Mouse (Mus musculus) hindbrain, embryonic 16.5 days (tissue): ENCODE results near the gene Galnt16. TPM values are rescaled to one million over a fixed set of nuclear protein-coding genes. Genes with fewer than 3 reads are reported as not detected.
A peak's percentile ranks its signal among the peaks of the same experiment; 100 is the strongest.

Experiments used
- ATAC-seq: fragments of 200-750 bp; cut with Nextera tagmentation; 2 replicates; pipeline ENCODE4 v1.8.0; 2017; ENCODE audit warnings: moderate TSS enrichment, moderate library complexity
- H3K27ac ChIP-seq: fragments of 300-500 bp; sonication (generic); 2 replicates; pipeline ENCODE4 v1.5.1; 2014; ENCODE audit warnings: low read depth, mild to moderate bottlenecking, control low read depth, low read length, moderate library complexity
- H3K27me3 ChIP-seq: fragments of 300-500 bp; sonication (generic); replicated peaks from 2 replicates; pipeline ENCODE4 v1.6.1; 2014; ENCODE audit warnings: low read length; ENCODE audit not compliant: control insufficient read depth, insufficient read depth
- H3K36me3 ChIP-seq: fragments of 300-500 bp; sonication (generic); 2 replicates; pipeline ENCODE4 v1.6.1; 2014; ENCODE audit warnings: mild to moderate bottlenecking, low read length, moderate library complexity, mixed read lengths; ENCODE audit not compliant: control insufficient read depth, insufficient read depth
- H3K4me1 ChIP-seq: fragments of 300-500 bp; sonication (generic); 2 replicates; pipeline ENCODE4 v1.6.1; 2014; ENCODE audit warnings: low read depth, low read length; ENCODE audit not compliant: control insufficient read depth, insufficient read depth
- H3K4me2 ChIP-seq: fragments of 300-500 bp; sonication (generic); 2 replicates; pipeline ENCODE4 v1.6.1; 2014; ENCODE audit warnings: mild to moderate bottlenecking, low read length, control low read depth, moderate library complexity
- H3K4me3 ChIP-seq: fragments of 300-500 bp; sonication (generic); 2 replicates; pipeline ENCODE4 v1.5.1; 2014; ENCODE audit warnings: mild to moderate bottlenecking, low read length, control low read depth, moderate library complexity
- H3K9ac ChIP-seq: fragments of 300-500 bp; sonication (generic); 2 replicates; pipeline ENCODE4 v1.6.1; 2014; ENCODE audit warnings: low read depth, mild to moderate bottlenecking, control low read depth, low read length, moderate library complexity
- H3K9me3 ChIP-seq: fragments of 300-500 bp; sonication (generic); 2 replicates; pipeline ENCODE4 v1.6.1; 2014; ENCODE audit warnings: mild to moderate bottlenecking, low read length, moderate library complexity; ENCODE audit not compliant: control insufficient read depth
- WGBS: fragments of 180-500 bp; shearing (Covaris S2); extraction: QIAGEN DNeasy Blood & Tissue Kit; methylation state at CpG from one replicate; pipeline ENCODE4 v1.1.7; 2014; 5-methylcytosine and 5-hydroxymethylcytosine counted together
- polyA plus RNA-seq: library from polyadenylated mRNA; unstranded; fragments of >200 nt; fragmentation: Nextera tagmentation; extraction: Ambion mirVana; gene quantifications from 2 replicates; pipeline ENCODE4 v1.2.1, GENCODE M21; 2015

Galnt16 gene
- polyA plus RNA-seq, 1 experiment from 2014 or later, result 34.0 TPM

- H3K36me3 ChIP-seq, result no peaks in the 10 kb centered on the region
- no peaks in the 10 kb centered on the region for H3K9me3 ChIP-seq
- no peak overlapping the region for H3K27ac ChIP-seq
- no peak overlapping the region for H3K9ac ChIP-seq
- ATAC-seq, result no peak
- H3K4me2 ChIP-seq, result no peak overlapping the region
- no peak overlapping the region for H3K4me3 ChIP-seq
- peaks cover 16% of the 10 kb centered on the region for H3K4me1 ChIP-seq
- no peaks in the 10 kb centered on the region for H3K27me3 ChIP-seq
- WGBS, result 69% methylated on average over 2 of the region's 2 CpGs
These were observed 8.4 kb downstream of the Galnt16 start for GRCm38 (mm10) chr12:80526511-80526910.

- 67% methylated on average over 5 of the region's 5 CpGs for WGBS
- H3K27ac ChIP-seq, result no peak overlapping the region
These were observed 9.8 kb downstream of the Galnt16 start for GRCm38 (mm10) chr12:80527727-80528389.

GRCm38 (mm10) chr12:80530052-80530451 is 12.0 kb downstream of the Galnt16 start:
- no peak overlapping the region for H3K9ac ChIP-seq
- H3K9me3 ChIP-seq, result no peaks in the 10 kb centered on the region
- no peak overlapping the region for H3K4me2 ChIP-seq
- H3K4me3 ChIP-seq, result no peak overlapping the region
- no peaks in the 10 kb centered on the region for H3K27me3 ChIP-seq
- ATAC-seq, result no peak
- peaks cover 16% of the 10 kb centered on the region for H3K4me1 ChIP-seq
- no peaks in the 10 kb centered on the region for H3K36me3 ChIP-seq
- 63% methylated on average over 2 of the region's 2 CpGs for WGBS
- no peak overlapping the region for H3K27ac ChIP-seq

More at GRCm38 (mm10) chr12:80527727-80528389, 9.8 kb downstream of the Galnt16 start:
- Histone ChIP-seq H3K9ac (no peak overlapping the region), H3K36me3 (no peaks in the 10 kb centered on the region), H3K4me1 (peaks cover 16% of the 10 kb centered on the region), H3K9me3 (no peaks in the 10 kb centered on the region), H3K4me2 (no peak overlapping the region), H3K4me3 (no peak overlapping the region), H3K27me3 (no peaks in the 10 kb centered on the region)
- peak; percentile 65 for ATAC-seq

GRCm38 (mm10) chr12:80530630-80531029 is 12.6 kb downstream of the Galnt16 start:
- Histone ChIP-seq H3K27ac (no peak overlapping the region), H3K4me3 (no peak overlapping the region), H3K36me3 (no peaks in the 10 kb centered on the region), H3K9ac (no peak overlapping the region), H3K4me2 (no peak overlapping the region), H3K27me3 (no peaks in the 10 kb centered on the region), H3K9me3 (no peaks in the 10 kb centered on the region), H3K4me1 (peaks cover 11% of the 10 kb centered on the region)
- 53% methylated on average over 6 of the region's 6 CpGs for WGBS
- ATAC-seq, result no peak

GRCm38 (mm10) chr12:80531585-80531984 is 13.5 kb downstream of the Galnt16 start:
- H3K4me3 ChIP-seq, result no peak overlapping the region
- H3K9me3 ChIP-seq, result no peaks in the 10 kb centered on the region
- no peak overlapping the region for H3K9ac ChIP-seq
- no peak for ATAC-seq
- WGBS, result 81% methylated on average over 10 of the region's 10 CpGs
- H3K36me3 ChIP-seq, result no peaks in the 10 kb centered on the region
- no peak overlapping the region for H3K4me2 ChIP-seq
- H3K27me3 ChIP-seq, result no peaks in the 10 kb centered on the region
- H3K27ac ChIP-seq, result no peak overlapping the region
- peaks cover 9% of the 10 kb centered on the region; the same call in 1 of the 2 replicates for H3K4me1 ChIP-seq

- H3K27me3 ChIP-seq, result no peaks in the 10 kb centered on the region
- no peaks in the 10 kb centered on the region for H3K9me3 ChIP-seq
- no peak overlapping the region for H3K27ac ChIP-seq
- peaks cover 2% of the 10 kb centered on the region; the same call in 1 of the 2 replicates for H3K4me1 ChIP-seq
- WGBS, result 62% methylated on average over 2 of the region's 2 CpGs
- H3K9ac ChIP-seq, result no peak overlapping the region
- no peak for ATAC-seq
- H3K36me3 ChIP-seq, result no peaks in the 10 kb centered on the region
- no peak overlapping the region for H3K4me2 ChIP-seq
- no peak overlapping the region for H3K4me3 ChIP-seq
These were observed 15.8 kb downstream of the Galnt16 start for GRCm38 (mm10) chr12:80533876-80534275.

GRCm38 (mm10) chr12:80537313-80537712 is 19.2 kb downstream of the Galnt16 start:
- ATAC-seq, result no peak
- no peaks in the 10 kb centered on the region for H3K9me3 ChIP-seq
- no peak overlapping the region for H3K9ac ChIP-seq
- no peak overlapping the region for H3K4me3 ChIP-seq
- H3K27me3 ChIP-seq, result no peaks in the 10 kb centered on the region
- H3K36me3 ChIP-seq, result no peaks in the 10 kb centered on the region
- no peaks in the 10 kb centered on the region for H3K4me1 ChIP-seq
- no peak overlapping the region for H3K27ac ChIP-seq
- WGBS, result 93% methylated on average over 2 of the region's 2 CpGs
- no peak overlapping the region for H3K4me2 ChIP-seq

GRCm38 (mm10) chr12:80538311-80538710 is 20.2 kb downstream of the Galnt16 start:
- WGBS, result 62% methylated on average over 6 of the region's 6 CpGs

GRCm38 (mm10) chr12:80545310-80545709 is 27.2 kb downstream of the Galnt16 start:
- Histone ChIP-seq H3K36me3 (no peaks in the 10 kb centered on the region), H3K9me3 (no peaks in the 10 kb centered on the region), H3K9ac (no peak overlapping the region), H3K4me3 (no peak overlapping the region), H3K27me3 (no peaks in the 10 kb centered on the region), H3K27ac (peak overlapping the region; percentile 44), H3K4me2 (no peak overlapping the region), H3K4me1 (peaks cover 12% of the 10 kb centered on the region)
- WGBS, result 5% methylated on average over 4 of the region's 4 CpGs
- peak; percentile 80 for ATAC-seq

More at GRCm38 (mm10) chr12:80538311-80538710, 20.2 kb downstream of the Galnt16 start:
- Histone ChIP-seq H3K4me1 (no peaks in the 10 kb centered on the region), H3K27me3 (no peaks in the 10 kb centered on the region), H3K9me3 (no peaks in the 10 kb centered on the region), H3K9ac (no peak overlapping the region), H3K4me3 (no peak overlapping the region), H3K4me2 (no peak overlapping the region), H3K27ac (no peak overlapping the region), H3K36me3 (no peaks in the 10 kb centered on the region)
- no peak for ATAC-seq
